Mouse (Mus musculus) left cerebral cortex, postnatal 25 days (tissue): ENCODE measurements at regions not wholly inside any gene's neighbourhood (a gene's known extent, or its start where the extent isn't known, plus 50 kb on each side); places are given as distances from the start of the nearest gene placed in this dataset.

Experiments
- DNase-seq, 2 experiments: peaks; one replicate each; pipeline ENCODE4 v3.0.0; 2022; ENCODE audit warnings: low spot score in 2 of 2, mixed read lengths in 1 of 2
- intact Hi-C: fragments of 180-260 bp; cut with DNase I; formaldehyde crosslinking; loops from one replicate; pipeline ENCODE4 v1.15.1; 2025

DNA sequence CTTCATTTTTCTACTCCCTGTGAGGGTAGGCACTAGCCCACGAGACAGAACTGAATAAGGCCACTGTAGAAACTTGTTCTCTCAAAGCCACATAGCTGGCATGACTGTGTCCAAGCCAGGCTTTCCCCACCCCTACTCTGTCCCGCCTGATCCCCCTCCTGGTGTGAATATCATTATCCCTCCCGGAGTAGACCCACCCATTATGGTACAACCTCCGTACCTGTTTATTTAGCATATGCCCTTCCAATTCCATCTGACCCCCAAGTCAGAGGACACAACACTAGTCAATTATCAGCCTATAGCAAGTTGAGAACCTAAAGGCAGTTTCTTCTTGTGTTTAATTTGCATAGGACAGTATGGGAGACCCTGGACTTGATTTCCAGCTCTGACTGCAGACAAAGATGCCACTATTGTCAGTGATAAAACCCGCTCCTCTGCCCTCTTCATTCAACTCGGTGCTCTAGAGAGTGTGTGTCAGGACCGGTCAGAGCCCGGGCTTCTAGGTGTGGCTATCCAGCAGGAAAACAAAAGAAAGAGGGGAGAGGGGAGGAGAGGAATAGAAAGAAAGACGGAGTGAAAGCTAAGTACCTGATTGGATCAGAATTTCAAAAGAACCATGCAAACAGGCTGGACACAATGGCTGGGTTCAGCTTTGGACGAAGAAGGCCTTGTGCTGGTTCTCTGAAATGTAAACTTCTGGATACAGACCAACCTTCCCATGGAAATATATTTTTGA, 115.1 kb upstream of the Med13l start:
- intact Hi-C loops, result no loop called here
- no peak for DNase-seq

DNA sequence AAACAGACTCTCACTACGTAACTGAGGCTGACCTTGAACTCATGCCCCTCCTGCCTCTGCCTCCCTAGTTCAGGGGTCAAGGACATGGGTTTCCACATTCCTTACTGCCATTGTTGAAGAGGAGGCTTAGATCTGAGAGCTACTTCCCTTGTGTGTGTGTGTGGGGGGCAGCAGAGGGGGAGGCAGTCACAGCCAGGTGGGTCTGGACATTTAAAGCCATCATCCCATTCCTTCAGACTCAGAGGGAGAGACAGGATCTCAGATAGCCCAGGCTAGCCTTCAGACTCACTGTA, 114.5 kb upstream of the Med13l start:
- no peak for DNase-seq
- intact Hi-C loops, result no loop called here

DNA sequence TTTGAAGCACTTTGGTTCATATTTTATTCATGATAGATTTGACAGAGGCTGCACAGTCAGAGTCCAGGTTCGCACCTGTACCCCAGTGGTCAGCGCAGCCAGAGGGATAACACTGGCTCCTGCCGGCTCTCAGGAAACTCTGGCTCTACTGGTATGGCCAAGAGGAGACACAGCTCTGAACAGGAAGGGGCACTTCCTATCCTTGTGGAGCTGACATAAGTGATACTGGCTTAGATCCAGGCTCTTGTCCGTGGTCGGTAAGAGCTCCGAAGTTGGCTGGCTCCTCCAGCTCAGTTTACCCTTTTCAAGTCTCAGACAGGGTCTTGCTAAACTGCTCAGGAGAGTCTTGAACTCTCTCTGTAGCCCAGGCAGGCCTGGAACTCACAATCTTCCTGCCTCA, 113.6 kb upstream of the Med13l start:
- DNase-seq, result no peak
- intact Hi-C loops, result no loop called here

DNA sequence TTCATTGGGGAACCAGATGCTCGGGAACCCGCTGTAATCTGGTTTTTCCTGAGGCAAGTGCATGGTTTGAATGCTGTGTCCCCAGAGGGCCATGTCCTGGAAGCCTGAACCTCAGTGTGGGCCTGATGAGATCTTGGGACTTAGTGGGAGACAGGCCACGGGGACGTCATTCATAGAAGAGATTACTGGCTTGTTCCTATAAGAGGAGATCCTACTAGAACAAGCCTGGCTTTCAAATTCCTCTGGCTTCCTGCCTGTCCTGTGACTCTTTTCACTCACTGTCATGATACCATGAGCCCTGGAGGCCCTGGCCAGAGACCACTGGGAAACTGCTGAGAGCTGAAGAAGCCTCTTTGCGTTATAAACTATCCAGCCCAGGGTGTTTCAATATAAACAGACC, 113.1 kb upstream of the Med13l start:
- intact Hi-C loops, result no loop called here
- no peak for DNase-seq

DNA sequence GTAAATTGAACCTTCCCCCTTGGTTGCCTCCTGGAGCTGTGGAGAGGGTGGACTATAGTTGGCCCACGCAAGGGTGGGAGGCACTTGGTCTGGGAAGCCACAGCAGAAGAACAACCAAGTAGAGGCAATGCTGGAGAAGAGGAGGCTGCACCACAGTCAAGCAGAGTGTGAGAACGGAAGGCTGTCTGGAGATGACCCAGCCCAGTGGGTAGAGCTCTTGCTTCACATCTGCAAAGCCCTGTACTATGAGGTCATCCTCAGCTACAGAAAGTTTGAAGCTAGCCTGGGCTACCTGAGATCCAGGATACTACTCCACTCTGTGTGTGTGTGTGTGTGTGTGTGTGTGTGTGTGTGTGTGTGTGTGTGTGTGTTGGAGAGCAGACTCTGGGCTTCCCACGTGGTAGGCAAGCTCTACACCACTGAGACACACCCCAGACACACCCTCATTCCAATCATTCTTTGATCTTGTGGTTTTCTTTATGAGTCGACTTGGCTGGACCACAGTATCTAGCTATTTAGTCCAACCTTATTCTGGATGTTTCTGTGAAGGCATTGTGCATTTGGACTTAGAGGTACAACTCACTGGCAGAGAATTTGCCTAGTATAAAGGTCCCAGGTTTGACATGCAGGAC, 111.5 kb upstream of the Med13l start:
- DNase-seq, result no peak
- intact Hi-C loops, result no loop called here

DNA sequence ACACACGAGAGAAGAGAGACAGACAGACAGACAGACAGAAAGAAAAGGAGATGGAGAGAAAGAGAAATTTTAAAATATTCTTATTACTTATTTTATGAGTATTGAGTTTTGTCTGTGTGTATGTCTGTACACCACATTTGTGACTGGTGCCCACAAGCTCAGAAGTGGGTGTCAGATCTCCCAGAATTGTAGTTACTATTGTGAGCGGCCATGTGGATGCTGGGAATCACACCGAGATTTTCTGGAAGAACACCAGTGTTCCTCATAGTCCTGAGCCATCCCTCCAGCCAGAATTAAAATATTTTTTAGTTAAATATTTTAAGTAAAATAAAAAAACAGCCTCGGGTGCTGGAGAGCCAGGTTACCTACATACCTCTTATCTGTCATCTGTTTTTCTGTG, 110.6 kb upstream of the Med13l start:
- peak in 1 of 2 experiments; percentile 67 for DNase-seq
- intact Hi-C loops, result no loop called here

DNA sequence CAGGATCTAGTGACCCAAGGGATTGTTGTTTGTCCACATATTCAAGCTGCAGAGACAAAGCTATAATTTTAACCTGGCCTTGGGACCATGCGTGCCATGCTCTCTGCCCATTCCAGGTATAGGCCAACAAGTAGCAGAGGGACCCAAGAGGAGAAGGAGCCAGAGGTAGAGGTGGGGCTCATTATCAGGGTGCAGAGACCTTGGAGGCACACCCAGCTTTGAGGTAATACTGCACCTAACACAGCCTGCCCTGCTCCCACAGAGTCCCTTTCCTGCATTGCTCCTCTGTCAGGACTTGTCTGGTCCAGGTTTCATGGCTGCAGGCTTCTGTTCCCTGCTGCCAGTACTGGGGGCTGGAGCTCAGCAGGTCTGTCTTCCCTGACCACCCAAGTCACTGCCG, 108.4 kb upstream of the Med13l start:
- no peak for DNase-seq
- intact Hi-C loops, result no loop called here

DNA sequence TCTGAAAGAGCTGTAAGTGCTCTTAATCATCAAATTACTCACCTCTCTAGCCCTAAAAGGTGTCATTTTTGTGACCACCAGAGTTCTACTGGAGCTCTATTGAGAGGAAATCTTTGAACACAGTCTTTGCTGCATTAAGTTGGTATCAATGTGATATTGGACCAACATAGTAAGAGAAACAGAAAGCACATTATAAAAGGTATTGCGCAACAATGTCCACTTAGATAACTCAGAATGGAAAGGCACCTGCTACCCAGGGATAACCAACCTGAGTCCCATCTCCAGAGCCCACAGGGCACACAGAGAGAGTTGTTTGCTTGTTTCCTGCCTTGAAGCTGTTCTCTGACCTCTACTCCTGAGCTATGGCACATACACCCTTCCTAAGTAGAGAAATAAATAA, 106.4 kb upstream of the Med13l start:
- intact Hi-C loops, result no loop called here
- DNase-seq, result no peak

DNA sequence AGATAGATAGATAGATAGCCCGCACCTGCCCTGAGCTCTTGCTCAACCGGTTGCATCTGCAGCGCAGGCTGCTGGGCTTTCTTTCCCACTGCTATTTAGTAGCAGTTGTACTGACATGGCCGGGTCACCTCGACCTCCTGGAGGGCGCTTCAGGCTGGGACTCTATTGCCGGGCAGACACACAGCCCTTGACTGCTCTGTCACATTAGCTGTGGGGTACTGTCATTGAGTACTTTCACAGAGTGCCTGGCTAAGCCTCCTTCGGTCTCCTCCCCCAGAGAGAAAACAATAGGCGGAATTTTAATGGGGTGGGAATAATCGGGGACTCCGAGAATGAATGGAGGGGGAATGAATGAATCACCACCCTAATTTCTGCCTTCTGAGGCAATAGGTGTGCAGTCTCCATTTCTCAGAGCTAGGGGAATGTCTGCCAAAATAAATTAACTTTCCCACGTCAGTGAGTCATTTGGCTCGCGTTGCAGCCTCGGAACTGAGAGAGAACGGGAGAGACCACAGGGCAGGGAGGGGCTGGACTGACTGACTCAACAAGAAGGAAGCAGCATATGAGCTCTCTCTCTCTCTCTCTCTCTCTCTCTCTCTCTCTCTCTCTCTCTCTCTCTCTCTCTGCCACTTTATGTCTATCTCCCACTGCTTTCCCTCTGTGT, 101.6 kb upstream of the Med13l start:
- intact Hi-C loops, result loop anchor here (5.0 kb wide), 1 partner anchor 53 kb away; no protein-coding TSS in a partner anchor
- DNase-seq, result peak; percentile 57 to 93

DNA sequence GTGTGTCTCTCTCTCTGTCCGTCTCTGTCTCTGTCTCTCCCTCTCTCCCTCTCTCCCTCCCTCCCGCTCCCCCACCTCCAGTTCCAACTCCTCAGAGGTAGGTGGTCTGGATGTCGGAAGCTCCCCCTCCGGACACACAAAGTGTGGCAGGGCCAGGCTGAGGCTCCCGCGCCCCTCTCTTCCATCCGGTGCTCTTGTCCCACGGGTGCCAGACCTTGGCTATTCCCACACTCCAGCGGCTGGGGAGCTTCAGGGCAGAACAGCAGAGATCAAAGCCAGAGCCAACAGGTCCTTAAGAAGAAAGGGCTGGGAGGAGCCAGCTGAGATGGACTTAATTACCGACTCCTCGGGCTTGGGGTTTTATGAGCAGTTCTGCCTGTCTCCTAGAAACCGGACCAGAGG, 101.1 kb upstream of the Med13l start:
- intact Hi-C loops, result loop anchor here (5.0 kb wide), 1 partner anchor 53 kb away; no protein-coding TSS in a partner anchor
- no peak for DNase-seq

DNA sequence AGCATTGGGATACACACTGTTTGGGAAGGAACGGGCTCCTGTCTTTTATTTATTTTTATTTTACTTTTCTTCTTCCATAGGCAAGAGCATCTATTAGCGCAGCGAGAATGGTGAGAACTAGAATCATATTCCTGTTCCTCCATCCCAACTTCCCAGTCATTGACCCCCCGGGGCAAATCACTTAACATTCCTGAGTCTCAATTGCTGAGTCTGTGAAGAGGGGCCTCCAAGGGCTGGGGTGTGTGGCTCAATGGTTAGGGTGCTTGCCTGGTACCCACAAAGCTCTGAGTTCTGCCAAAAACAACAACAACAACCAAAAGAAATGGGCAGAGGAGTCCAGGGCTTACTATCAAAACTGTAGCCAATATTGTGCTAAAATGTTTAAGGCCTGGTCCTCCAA, 98.5 kb upstream of the Med13l start:
- DNase-seq, result no peak
- intact Hi-C loops, result no loop called here

DNA sequence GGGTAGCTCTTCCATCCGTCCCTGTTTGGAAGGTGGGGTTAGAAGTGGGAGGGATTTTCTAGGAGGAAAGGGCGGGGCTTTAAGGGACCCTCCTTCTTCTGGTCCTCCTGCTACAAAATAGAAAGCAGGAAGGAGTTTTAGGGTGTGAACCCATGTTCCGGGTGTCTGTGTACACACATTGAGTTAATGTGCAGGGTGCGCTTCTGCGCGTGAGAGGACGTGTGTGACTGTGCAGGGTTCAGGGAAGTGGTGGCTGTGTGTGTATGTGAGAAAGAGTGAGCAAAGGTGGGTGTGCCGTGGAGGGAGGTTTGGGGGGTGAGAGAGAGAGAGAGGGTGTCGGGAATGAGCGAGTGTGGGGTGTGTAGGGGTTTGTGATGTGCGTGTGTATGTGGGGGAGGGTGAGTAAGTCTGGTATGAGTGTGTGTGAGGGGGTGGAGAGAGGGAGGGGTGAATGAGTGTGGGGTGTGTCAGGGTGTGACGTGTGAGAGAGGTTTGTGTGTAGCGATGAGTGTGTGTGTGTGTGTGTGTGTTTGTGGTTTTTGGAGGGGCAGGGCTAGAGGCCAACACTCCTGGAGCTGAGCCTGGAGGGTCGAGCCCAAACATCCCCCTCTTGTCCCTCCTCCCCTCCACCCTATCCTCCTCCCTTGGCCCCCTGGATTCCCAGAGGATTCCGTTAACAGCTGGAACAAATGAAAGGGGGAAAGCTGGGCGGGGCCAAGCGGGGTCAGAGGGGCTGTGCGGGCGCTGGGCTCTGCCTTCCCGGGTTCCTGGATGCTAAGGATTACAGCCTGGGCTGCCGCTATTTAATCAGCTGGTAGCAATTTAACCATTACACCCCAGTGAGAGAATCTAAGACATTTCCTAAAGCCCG, 95.3 kb upstream of the Med13l start:
- intact Hi-C loops, result no loop called here
- DNase-seq, result no peak

DNA sequence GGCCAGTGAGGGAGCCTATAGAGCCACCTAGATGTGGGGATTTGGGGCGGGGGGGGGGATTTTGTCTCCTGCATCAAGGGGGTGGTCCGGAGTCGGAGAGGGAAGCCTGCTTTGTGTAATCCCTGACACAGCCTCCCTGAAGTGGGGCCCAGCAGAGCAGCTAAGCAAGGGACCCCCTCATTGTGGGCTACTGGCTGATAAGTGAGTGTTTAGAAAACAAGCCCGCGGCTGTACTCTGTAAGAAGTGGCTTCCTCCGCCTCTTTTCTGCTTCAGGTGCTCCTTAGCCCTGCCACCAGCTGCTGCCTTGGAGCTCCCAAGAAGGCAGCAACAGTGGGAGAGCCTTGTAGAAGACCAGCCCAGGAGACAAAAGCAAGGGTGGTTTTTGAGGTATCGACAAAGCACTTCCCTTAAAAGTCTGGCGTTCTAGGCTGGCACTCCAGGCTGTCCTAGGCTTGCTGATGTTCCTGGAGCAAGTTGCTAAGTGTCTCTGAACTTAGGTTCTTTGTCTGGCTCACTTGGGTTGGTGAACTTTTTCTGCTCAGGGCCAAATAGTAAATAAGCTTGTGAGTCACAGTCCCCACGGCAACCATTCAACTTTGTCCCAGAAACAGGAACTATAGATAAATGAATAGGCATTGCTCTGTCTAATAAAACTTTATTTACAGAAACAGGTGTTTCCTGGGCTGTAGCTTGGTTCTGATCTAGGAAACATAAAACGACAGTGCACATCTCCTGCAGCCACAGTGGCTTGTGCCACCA, 94.3 kb upstream of the Med13l start:
- intact Hi-C loops, result no loop called here
- no peak for DNase-seq

DNA sequence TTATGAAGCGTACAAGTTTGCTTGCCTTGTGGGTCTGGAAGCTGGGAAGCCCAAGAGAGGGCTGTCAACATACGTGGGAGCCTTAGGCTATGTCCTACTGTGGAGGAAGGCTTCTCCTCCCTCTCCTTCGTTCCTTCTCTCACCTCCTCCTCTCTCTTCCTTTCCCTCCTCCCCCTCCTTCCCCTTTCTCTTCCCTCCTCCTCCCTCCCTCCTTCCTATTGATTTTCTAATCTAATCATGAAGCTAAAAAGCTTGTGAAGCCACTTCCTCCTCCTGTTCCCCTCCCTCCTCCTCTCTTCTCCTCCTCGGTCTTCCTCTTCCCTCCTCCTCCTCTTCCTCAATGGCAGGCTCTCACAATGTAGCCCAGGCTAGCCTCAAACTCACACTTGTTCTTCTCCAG, 91.7 kb upstream of the Med13l start:
- DNase-seq, result no peak
- intact Hi-C loops, result no loop called here

DNA sequence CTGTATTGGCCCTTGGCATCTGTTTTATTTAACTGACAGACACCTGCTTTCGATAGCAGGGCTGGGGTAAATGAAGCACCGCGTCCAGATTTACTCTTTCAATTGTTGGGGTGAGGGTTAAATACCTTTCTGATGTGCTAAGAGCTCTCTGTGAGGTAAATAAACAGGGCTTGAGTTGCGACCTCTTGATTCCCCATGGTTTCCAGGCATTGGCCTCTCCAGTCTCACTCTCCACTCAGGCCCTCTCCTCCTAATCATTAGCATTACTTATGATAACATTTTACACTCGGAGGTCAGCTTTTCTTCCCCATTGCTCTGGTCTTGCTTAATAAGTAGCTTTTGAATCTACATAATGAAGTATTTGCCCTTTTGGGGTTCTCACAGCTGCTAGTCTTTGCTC, 88.9 kb upstream of the Med13l start:
- intact Hi-C loops, result no loop called here

DNA sequence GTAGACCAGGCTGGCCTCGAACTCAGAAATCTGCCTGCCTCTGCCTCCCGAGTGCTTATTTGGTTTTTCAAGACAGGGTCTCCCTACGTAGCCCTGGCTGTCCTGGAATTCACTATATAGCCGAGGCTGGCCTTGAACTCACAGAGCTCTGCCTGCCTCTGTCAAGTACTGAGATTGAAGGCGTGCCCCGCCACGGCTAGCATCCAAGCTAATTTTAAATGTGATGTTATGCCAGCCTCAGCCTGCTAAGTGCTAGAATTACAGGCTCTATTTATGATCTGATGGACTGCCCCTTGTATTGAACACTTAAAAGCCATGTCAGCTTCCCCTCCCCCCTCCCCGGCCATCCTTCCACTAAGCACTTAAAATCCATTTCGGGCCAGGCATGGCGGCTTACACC, 88.2 kb upstream of the Med13l start:
- intact Hi-C loops, result no loop called here
- no peak for DNase-seq

More for the DNA sequence above, 88.9 kb upstream of the Med13l start:
- DNase-seq, result no peak

DNA sequence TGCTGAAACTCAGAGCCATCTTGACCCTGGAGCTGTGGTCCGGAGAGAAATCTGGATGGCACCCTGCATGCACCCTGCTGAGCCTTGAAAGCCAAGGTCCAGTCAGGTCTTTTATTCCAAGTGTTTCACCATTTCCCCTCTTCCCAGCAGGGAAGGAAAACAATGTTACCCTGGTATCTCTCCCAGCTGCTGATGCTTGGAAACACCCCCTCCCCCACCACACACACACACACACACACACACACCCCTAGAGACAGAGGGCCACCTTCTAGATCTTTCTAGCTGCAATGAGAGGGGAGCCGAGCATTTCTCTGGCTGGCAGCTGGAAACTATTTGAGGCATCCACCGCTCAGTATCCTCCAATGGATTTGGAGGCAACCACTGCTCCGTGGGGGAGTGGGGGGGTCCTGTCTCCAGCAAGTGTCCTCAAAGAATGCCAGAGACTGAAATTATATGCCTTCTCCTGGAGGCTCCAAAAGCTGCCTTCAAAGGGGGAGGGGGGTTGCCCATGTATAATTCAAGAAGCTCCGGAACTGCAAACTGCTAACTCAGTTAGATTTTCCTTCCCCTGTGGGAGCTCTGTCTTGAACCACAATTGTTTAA, 87.2 kb upstream of the Med13l start:
- intact Hi-C loops, result no loop called here
- DNase-seq, result no peak

DNA sequence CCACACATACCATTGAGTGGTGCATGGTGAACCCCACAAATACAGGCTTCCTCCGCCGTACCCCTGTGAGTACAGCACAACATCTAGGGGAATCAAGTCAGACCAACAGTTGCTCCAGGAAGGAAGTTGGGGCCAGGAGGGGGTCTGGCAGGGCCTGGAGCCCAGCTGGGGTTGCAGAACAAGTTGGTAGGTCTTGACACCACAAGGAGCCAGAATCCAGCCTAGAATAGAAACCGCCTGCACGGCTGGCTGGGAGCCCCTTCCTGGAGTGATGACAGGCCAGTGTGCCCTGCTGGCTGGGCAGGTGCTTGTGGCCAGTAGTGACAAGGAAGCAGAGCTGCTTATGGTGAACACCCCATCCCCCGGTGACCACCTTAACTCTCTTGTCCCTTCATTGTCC, 83.9 kb upstream of the Med13l start:
- DNase-seq, result no peak
- intact Hi-C loops, result no loop called here
